Mouse (Mus musculus): ENCODE data around the gene Bckdha. TPM values are rescaled to one million over a fixed set of nuclear protein-coding genes. Genes with fewer than 3 reads are reported as not detected.

Gene Bckdha
- total RNA-seq (2012; rRNA removed) (21.4 and 27.0 TPM in 2 replicates), polyA plus RNA-seq (2012; ENCODE audit: insufficient read depth in 1 of 2, insufficient read length in 2 of 2, low read depth in 1 of 2, low replicate concordance in 2 of 2, missing spikeins in 1 of 2) (10 to 100 TPM in 1 of 2 experiments, not detected in 1; 33.1 TPM)

GRCm38 (mm10) chr7:25658657-25659472 lies at the start of gene Bckdha, which contains the start of gene Exosc5:
TSS of gene Bckdha (minus strand) at chr7:25658981.
TSS of gene Exosc5 (plus strand) at chr7:25659164.
- peak within 1 kb of the TSS; percentile 86 for H3K27ac ChIP-seq (ENCODE audit: control insufficient read depth, low read depth, low read length)
- H3K36me3 ChIP-seq (ENCODE audit: control insufficient read depth in 1 of 2, insufficient read depth in 2 of 2, low read length in 2 of 2): peaks cover 1 to 23% of the 10 kb centered on the region in 2 experiments; a peak in 3 of 4 replicates
- H3K9ac ChIP-seq (ENCODE audit: control insufficient read depth, low read depth, low read length, poor library complexity, severe bottlenecking): peak within 1 kb of the TSS; percentile 97
- peaks cover 0 to 20% of the 10 kb centered on the region in 2 experiments; a peak in 2 of 4 replicates for H3K4me1 ChIP-seq (ENCODE audit: control insufficient read depth in 1 of 2, insufficient read depth in 2 of 2, low read length in 2 of 2)
- H3K79me2 ChIP-seq (ENCODE audit: control insufficient read depth, insufficient read depth, low read length, poor library complexity): peaks cover 29% of the 10 kb centered on the region
- H3K27me3 ChIP-seq (ENCODE audit: control insufficient read depth in 1 of 2, insufficient read depth in 2 of 2, low read length in 2 of 2): no peaks in the 10 kb centered on the region
- no peaks in the 10 kb centered on the region for H3K9me3 ChIP-seq (replicated peaks; ENCODE audit: insufficient read depth, low read length)
- peak; percentile 100 for DNase-seq (ENCODE audit: low read depth, low spot score)
- H3K4me3 ChIP-seq (ENCODE audit: control insufficient read depth in 1 of 2, insufficient read depth in 1 of 2, low read depth in 2 of 2, low read length in 2 of 2): peak within 1 kb of the TSS; percentile 77 to 98
- TF ChIP-seq CTCF (IDR thresholded peaks at IDR 0.05 in 2 of 3, conservative IDR thresholded peaks at IDR 0.05 in 1 of 3; ENCODE audit: control insufficient read depth in 1 of 3, insufficient read depth in 1 of 3, low read depth in 2 of 3, low read length in 3 of 3, poor library complexity in 1 of 3, severe bottlenecking in 1 of 3): no peak; a peak in 1 of 6 replicates
- peak; percentile 84 for TF ChIP-seq NELFE (IDR thresholded peaks at IDR 0.05; ENCODE audit: low read depth, low read length)
- TF ChIP-seq ETS1 (IDR thresholded peaks at IDR 0.05; ENCODE audit: low read depth, low read length): peak; percentile 28; the same call in 1 of the 2 replicates
- no peak for TF ChIP-seq POLR2AphosphoS5 (IDR thresholded peaks at IDR 0.05; ENCODE audit: borderline replicate concordance, low read depth, low read length)
- no peak for TF ChIP-seq TCF12 (IDR thresholded peaks at IDR 0.05; ENCODE audit: low read depth, low read length)
- no peak for TF ChIP-seq BHLHE40 (IDR thresholded peaks at IDR 0.05; ENCODE audit: borderline replicate concordance, low read depth, low read length)
- TF ChIP-seq GABPA (IDR thresholded peaks at IDR 0.05; ENCODE audit: low read depth, low read length): no peak
- TF ChIP-seq MYC (IDR thresholded peaks at IDR 0.05; ENCODE audit: low read depth, low read length): peak; percentile 94
- no peak for TF ChIP-seq CHD2 (IDR thresholded peaks at IDR 0.05; ENCODE audit: low read length)
- TF ChIP-seq USF2 (IDR thresholded peaks at IDR 0.05; ENCODE audit: borderline replicate concordance in 1 of 2, insufficient read depth in 1 of 2, low read depth in 1 of 2, low read length in 2 of 2): no peak
- no peak for TF ChIP-seq E2F4 (IDR thresholded peaks at IDR 0.05; ENCODE audit: borderline replicate concordance, low read depth, low read length)
- TF ChIP-seq POLR2A (IDR thresholded peaks at IDR 0.05; ENCODE audit: control insufficient read depth in 1 of 2, insufficient read depth in 1 of 2, low read depth in 1 of 2, low read length in 2 of 2, poor library complexity in 1 of 2): peak; percentile 69 to 92
- 0 out of 2 replicates have a peak, but pooled peaks have one; percentile 3 for TF ChIP-seq GATA1 (IDR thresholded peaks at IDR 0.05; ENCODE audit: low read depth, low read length)
- peak; percentile 99 for TF ChIP-seq MAX (IDR thresholded peaks at IDR 0.05; ENCODE audit: low read length)
- TF ChIP-seq ZMIZ1 (IDR thresholded peaks at IDR 0.05; ENCODE audit: low read depth, low read length): no peak
- peak; percentile 99 for TF ChIP-seq SIN3A (IDR thresholded peaks at IDR 0.05; ENCODE audit: low read length)
- TF ChIP-seq POLR2AphosphoS2 (IDR thresholded peaks at IDR 0.05; ENCODE audit: low read length): no peak; the same call in 1 of the 2 replicates
- peak; percentile 90 for TF ChIP-seq HCFC1 (IDR thresholded peaks at IDR 0.05; ENCODE audit: low read depth, low read length)
- no peak for TF ChIP-seq MEF2A (IDR thresholded peaks at IDR 0.05; ENCODE audit: extremely low read depth, insufficient replicate concordance, low read depth, low read length, poor library complexity, severe bottlenecking)
- TF ChIP-seq EP300 (IDR thresholded peaks at IDR 0.05; ENCODE audit: low read depth in 1 of 2, low read length in 2 of 2): no peak
- TF ChIP-seq TAL1 (IDR thresholded peaks at IDR 0.05; ENCODE audit: low read length): no peak
- TF ChIP-seq KAT2A (conservative IDR thresholded peaks at IDR 0.05; ENCODE audit: low read depth, low read length): no peak; the same call in 1 of the 2 replicates
- TF ChIP-seq MAZ (IDR thresholded peaks at IDR 0.05; ENCODE audit: low read depth, low read length): no peak
- TF ChIP-seq MXI1 (IDR thresholded peaks at IDR 0.05; ENCODE audit: low read depth, low read length): peak; percentile 97
- peak; percentile 37 for TF ChIP-seq TBP (IDR thresholded peaks at IDR 0.05; ENCODE audit: low read depth, low read length)
- TF ChIP-seq SMC3 (IDR thresholded peaks at IDR 0.05; ENCODE audit: low read depth, low read length): no peak
- TF ChIP-seq MAFK (IDR thresholded peaks at IDR 0.05; ENCODE audit: borderline replicate concordance, low read depth, low read length): no peak
- TF ChIP-seq UBTF (IDR thresholded peaks at IDR 0.05; ENCODE audit: borderline replicate concordance, insufficient read depth, low read depth, low read length): no peak
- TF ChIP-seq ELF1 (IDR thresholded peaks at IDR 0.05; ENCODE audit: low read depth, low read length): peak; percentile 82
- no peak for TF ChIP-seq RCOR1 (IDR thresholded peaks at IDR 0.05; ENCODE audit: low read depth, low read length)
- TF ChIP-seq MYB (IDR thresholded peaks at IDR 0.05; ENCODE audit: low read depth, low read length): no peak
- peak; percentile 96 for TF ChIP-seq NRF1 (IDR thresholded peaks at IDR 0.05; ENCODE audit: insufficient read depth, low read depth, low read length, poor library complexity, severe bottlenecking)
- TF ChIP-seq CHD1 (IDR thresholded peaks at IDR 0.05; ENCODE audit: low read depth, low read length): no peak
- TF ChIP-seq ZC3H11A (IDR thresholded peaks at IDR 0.05; ENCODE audit: low read depth, low read length): no peak
- TF ChIP-seq USF1 (IDR thresholded peaks at IDR 0.05; ENCODE audit: low read depth, low read length): peak; percentile 78

All from MEL (cell line).